Mouse (Mus musculus) adrenal gland, adult 8-10 months (tissue): Measurements from ENCODE around the gene Man1c1. TPM values are rescaled to one million over a fixed set of nuclear protein-coding genes. Genes with fewer than 3 reads are reported as not detected.

Experiments used
- DNase-seq: peaks from one replicate; pipeline ENCODE4 v3.0.0; 2022
- total RNA-seq, 4 experiments: library from RNA; stranded (reverse); gene quantifications; 2 replicates each; pipeline ENCODE4 v1.2.4; 2022

Gene Man1c1
- total RNA-seq, 4 experiments from 2014 or later = 15.3 to 41.3 (median 29.9) TPM

- no peak for DNase-seq
Observed at GRCm38 (mm10) chr4:134634001-134634400, 70.1 kb downstream of the Man1c1 start.

- DNase-seq = peak; percentile 66
Observed at GRCm38 (mm10) chr4:134632131-134632711, 71.9 kb downstream of the Man1c1 start.

- no peak for DNase-seq
Observed at GRCm38 (mm10) chr4:134631471-134632130, 72.5 kb downstream of the Man1c1 start.

- DNase-seq = no peak
Observed at GRCm38 (mm10) chr4:134628575-134629384, 75.3 kb downstream of the Man1c1 start.

GRCm38 (mm10) chr4:134628058-134628457, 76.0 kb downstream of the Man1c1 start:
- no peak for DNase-seq

- DNase-seq = no peak
Observed at GRCm38 (mm10) chr4:134626883-134627282, 77.2 kb downstream of the Man1c1 start.

GRCm38 (mm10) chr4:134626350-134626749, 77.7 kb downstream of the Man1c1 start:
- no peak for DNase-seq

GRCm38 (mm10) chr4:134624109-134624862, 79.8 kb downstream of the Man1c1 start:
- peak; percentile 74 for DNase-seq

- no peak for DNase-seq
Observed at GRCm38 (mm10) chr4:134621695-134622094, 82.4 kb downstream of the Man1c1 start.

GRCm38 (mm10) chr4:134620246-134620645, 83.8 kb downstream of the Man1c1 start:
- DNase-seq = no peak

GRCm38 (mm10) chr4:134619489-134619870, 84.6 kb downstream of the Man1c1 start:
- DNase-seq = no peak

GRCm38 (mm10) chr4:134618810-134619488, 85.1 kb downstream of the Man1c1 start:
- no peak for DNase-seq

GRCm38 (mm10) chr4:134617779-134618178, 86.3 kb downstream of the Man1c1 start:
- no peak for DNase-seq

- no peak for DNase-seq
Observed at GRCm38 (mm10) chr4:134615929-134616625, 88.0 kb downstream of the Man1c1 start.

- no peak for DNase-seq
Observed at GRCm38 (mm10) chr4:134612070-134612667, 91.9 kb downstream of the Man1c1 start.

GRCm38 (mm10) chr4:134610616-134611015, 93.5 kb downstream of the Man1c1 start:
- no peak for DNase-seq

- DNase-seq = no peak
Observed at GRCm38 (mm10) chr4:134607679-134608078, 96.4 kb downstream of the Man1c1 start.

GRCm38 (mm10) chr4:134606054-134606453, 98.0 kb downstream of the Man1c1 start:
- DNase-seq = no peak

GRCm38 (mm10) chr4:134604472-134604871, 99.6 kb downstream of the Man1c1 start:
- no peak for DNase-seq

- DNase-seq = no peak
Observed at GRCm38 (mm10) chr4:134603553-134603952, 100.5 kb downstream of the Man1c1 start.

- DNase-seq = no peak
Observed at GRCm38 (mm10) chr4:134602610-134603009, 101.5 kb downstream of the Man1c1 start.
